Mouse (Mus musculus) limb, embryonic 14.5 days (tissue): ENCODE data around the gene Eri3. TPM values are rescaled to one million over a fixed set of nuclear protein-coding genes. Genes with fewer than 3 reads are reported as not detected.

ENCODE experiments used
- ATAC-seq: fragments of 200-750 bp; cut with Nextera tagmentation; 2 replicates; pipeline ENCODE4 v1.8.0; 2017; ENCODE audit warnings: low read depth, moderate number of reproducible peaks, moderate TSS enrichment; ENCODE audit not compliant: low FRiP score
- DNase-seq: peaks from one replicate; pipeline ENCODE4 v3.0.0-alpha.2; 2015; ENCODE audit warnings: low spot score
- H3K27ac ChIP-seq: fragments of 300-500 bp; sonication (generic); replicated peaks from 2 replicates; pipeline ENCODE4 v1.5.1; 2014; ENCODE audit warnings: low read depth, mild to moderate bottlenecking, low read length, moderate library complexity, mixed read lengths
- H3K27me3 ChIP-seq: fragments of 300-500 bp; sonication (generic); 2 replicates; pipeline ENCODE4 v1.6.1; 2014; ENCODE audit warnings: low read length, mixed read lengths; ENCODE audit not compliant: control insufficient read depth, insufficient read depth
- H3K36me3 ChIP-seq: fragments of 300-500 bp; sonication (generic); 2 replicates; pipeline ENCODE4 v1.6.1; 2014; ENCODE audit warnings: mild to moderate bottlenecking, low read length, moderate library complexity, mixed read lengths; ENCODE audit not compliant: control insufficient read depth, insufficient read depth
- H3K4me1 ChIP-seq: fragments of 300-500 bp; sonication (generic); 2 replicates; pipeline ENCODE4 v1.6.1; 2014; ENCODE audit warnings: antibody characterized with exemption, low read length, mixed read lengths; ENCODE audit not compliant: control insufficient read depth, insufficient read depth
- H3K4me2 ChIP-seq: fragments of 300-500 bp; sonication (generic); replicated peaks from 2 replicates; pipeline ENCODE4 v1.6.1; 2014; ENCODE audit warnings: low read depth, mild to moderate bottlenecking, low read length, moderate library complexity; ENCODE audit not compliant: severe bottlenecking
- H3K4me3 ChIP-seq: fragments of 300-500 bp; sonication (generic); replicated peaks from 2 replicates; pipeline ENCODE4 v1.5.1; 2014; ENCODE audit warnings: low read length
- H3K9ac ChIP-seq: fragments of 300-500 bp; sonication (generic); 2 replicates; pipeline ENCODE4 v1.6.1; 2014; ENCODE audit warnings: mild to moderate bottlenecking, low read depth, low read length, moderate library complexity; ENCODE audit not compliant: severe bottlenecking
- H3K9me3 ChIP-seq: fragments of 300-500 bp; sonication (generic); 2 replicates; pipeline ENCODE4 v1.6.1; 2016; ENCODE audit warnings: low read length; ENCODE audit not compliant: control insufficient read depth
- POLR2A ChIP-seq: fragments of 200-500 bp; IDR thresholded peaks from 2 replicates; pipeline ENCODE4 v1.8.0; 2012; ENCODE audit warnings: inconsistent platforms, mild to moderate bottlenecking, moderate library complexity, borderline replicate concordance; ENCODE audit not compliant: insufficient read depth, insufficient read length; ENCODE audit errors: extremely low read depth
- WGBS: fragments of 180-500 bp; shearing (Covaris S2); extraction: QIAGEN DNeasy Blood & Tissue Kit; methylation state at CpG from one replicate; pipeline ENCODE4 v1.1.7; 2014; 5-methylcytosine and 5-hydroxymethylcytosine counted together
- polyA plus RNA-seq, 2 experiments: library from polyadenylated mRNA; depleted of rRNA in 1 of 2; stranded (reverse) in 1 of 2; unstranded in 1 of 2; fragments of >200 nt; fragmentation: Nextera tagmentation in 1 of 2; extraction: Ambion mirVana in 1 of 2; gene quantifications; 2 replicates each; pipeline versions ENCODE4 v1.2.1 to v1.2.3; 2012 to 2014

The Eri3 gene
- polyA plus RNA-seq, 2 experiments = 155 to 190 TPM

DNA sequence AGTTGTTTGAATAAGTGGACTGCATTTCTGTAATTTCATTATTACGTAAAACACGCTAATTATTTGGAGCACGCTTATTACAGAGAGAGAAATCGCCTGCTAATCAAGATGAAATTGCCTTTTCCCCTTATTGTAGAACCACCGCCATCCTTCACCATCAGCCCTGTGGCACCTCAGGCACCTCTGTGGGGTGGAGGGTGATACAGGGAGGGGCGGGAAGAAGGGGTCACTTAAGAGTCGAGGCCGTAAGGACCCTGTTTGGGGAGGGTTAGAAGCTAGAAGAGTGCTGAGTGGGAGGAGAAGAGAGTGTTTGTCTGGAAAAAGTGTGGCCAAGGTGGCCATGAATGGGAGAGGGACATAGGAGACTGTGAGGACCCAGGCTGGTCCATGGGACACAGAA lies 115.9 kb downstream of the Eri3 start:
- Histone ChIP-seq H3K4me2 (no peak overlapping the region), H3K9me3 (no peaks in the 10 kb centered on the region), H3K27ac (no peak overlapping the region), H3K4me1 (no peaks in the 10 kb centered on the region), H3K36me3 (peaks cover 5% of the 10 kb centered on the region), H3K4me3 (no peak overlapping the region), H3K27me3 (no peaks in the 10 kb centered on the region), H3K9ac (no peak overlapping the region)
- 57% methylated on average over 8 of the region's 8 CpGs for WGBS
- ATAC-seq (no peak), DNase-seq (no peak)
- TF ChIP-seq POLR2A = no peak

DNA sequence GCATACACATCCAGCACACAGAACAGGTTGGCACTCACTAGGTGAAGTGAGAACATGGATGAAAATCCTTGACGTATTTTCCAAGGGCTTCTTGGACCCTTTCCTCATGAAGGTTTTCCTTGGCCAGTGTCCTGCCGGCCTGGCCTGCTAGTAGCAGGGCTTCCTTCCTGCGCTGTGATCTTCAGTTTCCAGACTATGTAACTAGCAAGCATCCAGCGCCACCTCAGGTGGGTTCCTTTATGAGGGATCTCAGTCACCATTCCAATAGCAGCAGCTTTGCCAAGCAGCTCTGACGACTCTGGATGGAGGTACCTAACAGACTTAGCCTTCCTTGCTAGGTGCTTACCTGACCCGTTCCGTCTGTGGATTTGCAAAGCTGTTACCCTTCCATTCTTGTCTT lies 119.7 kb downstream of the Eri3 start:
- Histone ChIP-seq H3K9me3 (no peaks in the 10 kb centered on the region), H3K9ac (no peak overlapping the region), H3K4me2 (no peak overlapping the region), H3K36me3 (peaks cover 25% of the 10 kb centered on the region), H3K4me3 (no peak overlapping the region), H3K27ac (no peak overlapping the region), H3K4me1 (no peaks in the 10 kb centered on the region), H3K27me3 (no peaks in the 10 kb centered on the region)
- WGBS = 78% methylated on average over 7 of the region's 7 CpGs
- DNase-seq (no peak), ATAC-seq (no peak)
- TF ChIP-seq POLR2A = no peak

DNA sequence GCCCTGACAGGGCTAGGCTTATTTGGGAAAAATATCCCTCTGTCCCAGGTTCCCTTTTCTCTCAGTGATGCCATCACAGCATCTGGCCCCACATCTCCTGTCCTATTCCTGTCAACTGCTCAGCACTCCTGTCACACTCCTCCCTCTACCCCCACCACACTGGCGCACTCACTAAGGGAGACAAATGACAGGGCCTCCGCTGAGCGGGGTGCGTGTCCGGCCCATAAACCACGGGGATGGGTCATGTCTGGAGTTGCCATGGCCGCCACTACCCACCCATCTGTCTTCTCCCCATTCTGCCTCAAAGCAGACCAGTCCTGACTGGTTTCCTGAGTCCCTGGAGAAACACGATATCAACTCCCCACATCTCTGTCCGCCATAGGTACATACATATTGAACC lies 121.9 kb downstream of the Eri3 start:
- DNase-seq = no peak
- no peak for ATAC-seq
- no peak for TF ChIP-seq POLR2A
- Histone ChIP-seq H3K36me3 (peaks cover 44% of the 10 kb centered on the region), H3K4me3 (no peak overlapping the region), H3K27me3 (no peaks in the 10 kb centered on the region), H3K4me1 (no peaks in the 10 kb centered on the region), H3K9ac (no peak overlapping the region), H3K27ac (no peak overlapping the region), H3K9me3 (no peaks in the 10 kb centered on the region), H3K4me2 (no peak overlapping the region)
- 72% methylated on average over 9 of the region's 9 CpGs for WGBS

GRCm38 (mm10) chr4:117673901-117674300 lies 123.7 kb downstream of the Eri3 start:
- Histone ChIP-seq H3K9me3 (no peaks in the 10 kb centered on the region), H3K4me1 (no peaks in the 10 kb centered on the region), H3K36me3 (peaks cover 61% of the 10 kb centered on the region), H3K4me3 (no peak overlapping the region), H3K27ac (no peak overlapping the region), H3K4me2 (no peak overlapping the region), H3K27me3 (no peaks in the 10 kb centered on the region), H3K9ac (no peak overlapping the region)
- DNase-seq (no peak), ATAC-seq (no peak)
- WGBS = 90% methylated on average over 2 of the region's 3 CpGs
- TF ChIP-seq POLR2A = no peak

- Histone ChIP-seq H3K9ac (no peak overlapping the region), H3K36me3 (peaks cover 81% of the 10 kb centered on the region), H3K9me3 (no peaks in the 10 kb centered on the region), H3K27me3 (no peaks in the 10 kb centered on the region), H3K27ac (no peak overlapping the region), H3K4me2 (no peak overlapping the region), H3K4me1 (peaks cover 4% of the 10 kb centered on the region; the same call in 1 of the 2 replicates), H3K4me3 (no peak overlapping the region)
- no peak for TF ChIP-seq POLR2A
- DNase-seq (peak; percentile 87), ATAC-seq (peak; percentile 45; the same call in 1 of the 2 replicates)
- 8% methylated on average over 3 of the region's 3 CpGs for WGBS
Measured at GRCm38 (mm10) chr4:117676903-117677302, 126.7 kb downstream of the Eri3 start.

DNA sequence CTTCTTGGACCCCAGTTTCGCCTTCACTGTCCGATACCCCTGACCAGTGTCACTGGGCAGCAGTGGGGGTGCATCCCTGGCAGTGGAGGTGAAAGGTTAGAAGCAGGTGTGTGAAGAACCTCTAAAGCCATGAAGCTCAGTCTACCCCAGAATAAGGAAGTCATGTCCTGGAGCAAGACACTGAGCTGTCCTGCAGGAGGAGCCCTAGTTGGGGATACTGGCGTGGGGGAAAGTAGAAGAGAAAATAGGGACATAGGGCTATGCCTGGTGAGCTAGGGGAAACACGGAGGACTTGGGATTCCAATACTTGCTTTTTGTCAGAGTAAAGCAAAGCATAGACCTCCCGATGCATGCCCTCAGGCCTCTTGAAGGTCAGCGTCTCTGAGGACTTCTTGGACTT lies 130.8 kb downstream of the Eri3 start:
- no peak overlapping the region for H3K9ac ChIP-seq
- ATAC-seq = no peak
- H3K27ac ChIP-seq = no peak overlapping the region
- no peaks in the 10 kb centered on the region for H3K9me3 ChIP-seq
- DNase-seq = no peak
- H3K4me1 ChIP-seq = peaks cover 4% of the 10 kb centered on the region; the same call in 1 of the 2 replicates
- H3K4me2 ChIP-seq = peak overlapping the region; percentile 88
- H3K27me3 ChIP-seq = no peaks in the 10 kb centered on the region
- peak overlapping the region; percentile 76 for H3K4me3 ChIP-seq
- TF ChIP-seq POLR2A = no peak
- 82% methylated on average over 6 of the region's 6 CpGs for WGBS
- peaks cover 45% of the 10 kb centered on the region for H3K36me3 ChIP-seq
